Mouse (Mus musculus) embryonic fibroblast, embryonic 13.5 days (primary cell): ENCODE measurements around the gene Rhpn2.
A peak's percentile ranks its signal among the peaks of the same experiment; 100 is the strongest.

Source experiments
- CTCF ChIP-seq: IDR thresholded peaks from 2 replicates; pipeline ENCODE4 v1.5.1; 2011; ENCODE audit warnings: mild to moderate bottlenecking, control low read depth, low read length, moderate library complexity, borderline replicate concordance; ENCODE audit not compliant: insufficient read depth
- POLR2A ChIP-seq: IDR thresholded peaks from 2 replicates; pipeline ENCODE4 v1.6.1; 2011; ENCODE audit warnings: low read depth, mild to moderate bottlenecking, control low read depth, low read length, moderate library complexity

- TF ChIP-seq POLR2A (peak; percentile 60), CTCF (no peak)
These were observed 62.7 kb downstream of the Rhpn2 start, which contains the start of the genes Faap24 and Cep89 for GRCm38 (mm10) chr7:35396542-35397168.
